Mouse (Mus musculus): Measurements from ENCODE around the gene Polr3b.

- no peak for TF ChIP-seq CTCF (IDR thresholded peaks at IDR 0.05; ENCODE audit: borderline replicate concordance, extremely low read depth, insufficient read depth, insufficient read length)
- no peak for TF ChIP-seq POLR2A (IDR thresholded peaks at IDR 0.05; ENCODE audit: borderline replicate concordance, extremely low read depth, insufficient read depth, insufficient read length, poor library complexity, severe bottlenecking)
Observed at GRCm38 (mm10) chr10:84715639-84716038, 93.5 kb downstream of the Polr3b start.

Measured in brain, embryonic 14.5 days (tissue).